Mouse (Mus musculus) adrenal gland (tissue): ENCODE results near the gene Dpysl5.

Experiments
- intact Hi-C: fragments of 180-260 bp; cut with DNase I; formaldehyde crosslinking; loops from one replicate; pipeline ENCODE4 v1.15.1; 2025

Dpysl5 gene

GRCm38 (mm10) chr5:30701866-30702265 is 9.5 kb upstream of the Dpysl5 start:
- intact Hi-C loops, result no loop called here

- intact Hi-C loops, result loop anchor here (1.0 to 5.0 kb wide), 2 partner anchors 66 to 87 kb away; no protein-coding TSS in a partner anchor
Measured at GRCm38 (mm10) chr5:30709744-30710383, 1.5 kb upstream of the Dpysl5 start.

- intact Hi-C loops, result no loop called here
Measured at GRCm38 (mm10) chr5:30710486-30710885, 878 bp upstream of the Dpysl5 start.

- intact Hi-C loops, result no loop called here
Measured at GRCm38 (mm10) chr5:30712002-30712390, 632 bp downstream of the Dpysl5 start.

- intact Hi-C loops, result no loop called here
Measured at GRCm38 (mm10) chr5:30712441-30713298, 1.3 kb downstream of the Dpysl5 start.

GRCm38 (mm10) chr5:30713299-30713675 is 1.9 kb downstream of the Dpysl5 start:
- intact Hi-C loops, result no loop called here

GRCm38 (mm10) chr5:30713691-30714090 is 2.3 kb downstream of the Dpysl5 start:
- intact Hi-C loops, result no loop called here

GRCm38 (mm10) chr5:30716311-30716710 is 4.9 kb downstream of the Dpysl5 start:
- intact Hi-C loops, result no loop called here

- intact Hi-C loops, result no loop called here
Measured at GRCm38 (mm10) chr5:30717506-30717905, 6.1 kb downstream of the Dpysl5 start.

GRCm38 (mm10) chr5:30717991-30718703 is 6.8 kb downstream of the Dpysl5 start:
- intact Hi-C loops, result no loop called here

- intact Hi-C loops, result no loop called here
Measured at GRCm38 (mm10) chr5:30721935-30722334, 10.6 kb downstream of the Dpysl5 start.

GRCm38 (mm10) chr5:30726151-30726693 is 14.9 kb downstream of the Dpysl5 start:
- intact Hi-C loops, result no loop called here

GRCm38 (mm10) chr5:30732511-30732910 is 21.1 kb downstream of the Dpysl5 start:
- intact Hi-C loops, result no loop called here

GRCm38 (mm10) chr5:30734666-30735065 is 23.3 kb downstream of the Dpysl5 start:
- intact Hi-C loops, result no loop called here

GRCm38 (mm10) chr5:30738127-30738828 is 26.9 kb downstream of the Dpysl5 start:
- intact Hi-C loops, result no loop called here

- intact Hi-C loops, result no loop called here
Measured at GRCm38 (mm10) chr5:30739595-30739994, 28.2 kb downstream of the Dpysl5 start.

- intact Hi-C loops, result no loop called here
Measured at GRCm38 (mm10) chr5:30749582-30750311, 38.4 kb downstream of the Dpysl5 start.

- intact Hi-C loops, result no loop called here
Measured at GRCm38 (mm10) chr5:30751071-30751470, 39.7 kb downstream of the Dpysl5 start.

GRCm38 (mm10) chr5:30753128-30753527 is 41.8 kb downstream of the Dpysl5 start:
- intact Hi-C loops, result no loop called here

- intact Hi-C loops, result no loop called here
Measured at GRCm38 (mm10) chr5:30755215-30755614, 43.9 kb downstream of the Dpysl5 start.
